Mouse (Mus musculus) ES-Bruce4 (cell line): ENCODE data around the gene Dbp.

Source experiments
- CTCF ChIP-seq: IDR thresholded peaks from one replicate; pipeline ENCODE4 v1.8.1; 2011; ENCODE audit warnings: low read depth, low read length
- POLR2A ChIP-seq: IDR thresholded peaks from one replicate; pipeline ENCODE4 v1.8.1; 2011; ENCODE audit warnings: low read length; ENCODE audit not compliant: insufficient read depth

- TF ChIP-seq CTCF (no peak), POLR2A (no peak)
These were observed 34.9 kb downstream of the Dbp start for GRCm38 (mm10) chr7:45739820-45740219.
